Mouse (Mus musculus): Measurements from ENCODE around the gene Ccdc155.

Gene Ccdc155

DNA sequence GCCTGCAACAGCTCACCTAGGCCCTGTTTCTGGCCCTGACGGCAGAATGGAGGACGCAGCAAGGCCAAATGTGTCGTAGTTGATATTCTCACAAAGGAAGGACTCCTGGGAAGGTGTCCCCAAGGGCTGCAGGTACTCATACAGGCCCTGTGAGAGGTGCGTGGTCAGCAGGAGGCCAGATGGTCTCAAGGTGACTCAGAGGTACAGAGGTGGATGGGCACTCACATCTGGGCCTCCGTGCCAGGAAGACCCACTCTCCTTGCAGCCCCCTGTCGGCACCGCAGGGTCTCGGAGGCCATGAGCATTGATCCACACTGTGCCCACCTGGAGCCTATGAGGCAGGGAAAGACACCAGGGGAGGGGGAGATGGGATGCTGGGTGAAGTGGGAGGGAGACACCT, 59.2 kb downstream of the Ccdc155 start:
- no peak for DNase-seq (ENCODE audit: low read depth, low spot score)

DNA sequence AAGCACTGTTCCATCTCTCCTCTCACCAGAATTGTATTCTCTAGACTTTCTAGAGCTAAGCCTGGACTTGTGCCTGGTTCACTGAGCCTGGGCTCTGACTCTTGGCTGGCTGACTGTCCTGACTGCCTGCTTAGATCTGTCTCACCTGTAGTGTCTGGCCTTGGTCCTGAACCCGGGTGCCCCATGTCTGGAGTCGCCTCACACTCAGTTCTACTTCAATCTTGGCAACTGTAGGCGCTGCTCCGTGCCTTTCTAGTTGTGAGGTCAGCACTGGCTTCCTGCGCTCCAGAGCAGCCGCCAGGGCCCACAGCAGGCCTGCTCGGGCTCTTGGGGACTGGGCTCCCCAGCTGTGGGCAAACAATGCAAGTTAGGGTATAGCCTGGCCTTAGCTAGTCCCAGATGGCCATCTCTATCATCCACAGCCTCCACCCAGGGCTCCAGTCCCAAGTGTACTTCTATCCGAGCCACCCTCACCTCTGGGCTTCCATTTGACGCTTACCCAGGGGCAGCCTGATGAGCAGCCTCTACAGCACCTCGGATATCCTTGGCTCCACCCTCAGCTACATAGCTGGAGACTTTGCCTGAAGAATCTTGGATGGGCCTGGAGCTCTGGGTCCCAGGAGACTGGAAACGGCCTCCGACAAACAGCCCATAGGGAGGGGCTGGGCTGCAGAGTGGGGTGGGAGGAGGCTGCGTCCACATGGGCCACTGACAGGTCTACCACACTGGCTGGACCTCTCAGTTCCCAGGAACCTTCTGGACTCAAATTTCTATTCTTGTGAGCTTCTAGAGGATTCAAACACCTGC, 60.1 kb downstream of the Ccdc155 start:
- DNase-seq (ENCODE audit: low read depth, low spot score), result no peak

GRCm38 (mm10) chr7:45141914-45142313, 62.8 kb downstream of the Ccdc155 start:
- no peak for DNase-seq (ENCODE audit: low read depth, low spot score)

GRCm38 (mm10) chr7:45141319-45141718, 63.4 kb downstream of the Ccdc155 start:
- DNase-seq (ENCODE audit: low read depth, low spot score), result no peak

GRCm38 (mm10) chr7:45139904-45140723, 64.6 kb downstream of the Ccdc155 start:
- DNase-seq (ENCODE audit: low read depth, low spot score), result no peak

DNA sequence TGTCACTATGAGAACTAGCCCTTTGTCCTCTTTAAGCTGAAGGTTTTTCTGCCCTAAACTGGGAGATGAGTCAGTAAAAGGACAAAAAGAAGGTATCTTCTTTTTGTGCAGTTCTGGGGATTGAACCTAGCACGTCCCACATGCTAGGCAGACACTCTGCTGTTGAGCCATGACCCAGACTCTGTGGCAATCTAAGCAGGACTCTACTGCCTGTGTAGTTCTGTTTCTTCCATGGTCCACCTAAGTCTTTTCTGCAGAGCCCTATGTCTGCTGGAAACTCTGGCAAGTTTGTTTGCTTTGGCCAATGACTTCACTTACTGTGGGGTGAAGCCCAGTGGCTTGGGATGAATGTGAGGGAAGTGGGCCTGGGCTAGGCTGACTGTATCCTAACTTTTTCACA, 66.3 kb downstream of the Ccdc155 start:
- no peak for DNase-seq (ENCODE audit: low read depth, low spot score)

DNA sequence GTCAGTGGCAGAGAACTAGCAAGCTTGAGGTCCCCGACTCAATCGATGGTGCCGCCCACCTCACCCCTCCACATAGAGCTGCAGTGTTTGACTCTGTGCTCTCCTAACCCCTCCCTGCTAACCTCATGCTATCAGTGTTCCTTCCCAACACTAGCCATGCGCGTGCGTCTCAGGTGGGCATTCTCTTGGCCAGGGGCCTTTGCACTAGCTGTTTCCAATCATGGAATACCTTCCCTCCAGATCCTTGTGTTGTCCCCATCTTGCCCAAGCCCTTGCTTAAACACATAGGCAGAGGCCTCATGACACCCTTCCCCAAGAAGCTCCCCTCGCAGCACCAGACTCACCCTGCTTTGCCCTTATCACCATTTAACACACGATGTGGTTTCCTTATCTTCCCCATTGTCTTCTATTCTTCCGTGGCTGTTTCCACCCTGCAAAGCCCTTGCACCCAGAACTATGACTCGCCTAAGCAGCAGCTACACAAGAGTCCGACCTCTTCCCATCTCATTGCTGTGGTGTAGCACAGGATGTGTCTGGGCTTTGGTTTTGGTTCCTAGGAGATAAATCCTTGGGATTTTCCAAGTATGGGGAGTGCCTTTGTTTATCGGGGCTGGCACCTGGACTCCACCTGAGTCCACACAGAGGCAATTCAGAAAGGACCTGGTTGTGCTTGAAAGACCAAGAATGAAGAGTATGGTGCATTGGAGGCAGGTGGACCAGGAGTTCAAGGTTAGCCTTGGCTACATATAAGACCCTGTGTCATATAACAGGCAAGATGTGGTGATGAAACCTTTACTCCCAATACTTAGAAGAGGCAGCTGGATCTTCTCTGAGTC, 67.3 kb downstream of the Ccdc155 start:
- no peak for DNase-seq (ENCODE audit: low read depth, low spot score)

DNA sequence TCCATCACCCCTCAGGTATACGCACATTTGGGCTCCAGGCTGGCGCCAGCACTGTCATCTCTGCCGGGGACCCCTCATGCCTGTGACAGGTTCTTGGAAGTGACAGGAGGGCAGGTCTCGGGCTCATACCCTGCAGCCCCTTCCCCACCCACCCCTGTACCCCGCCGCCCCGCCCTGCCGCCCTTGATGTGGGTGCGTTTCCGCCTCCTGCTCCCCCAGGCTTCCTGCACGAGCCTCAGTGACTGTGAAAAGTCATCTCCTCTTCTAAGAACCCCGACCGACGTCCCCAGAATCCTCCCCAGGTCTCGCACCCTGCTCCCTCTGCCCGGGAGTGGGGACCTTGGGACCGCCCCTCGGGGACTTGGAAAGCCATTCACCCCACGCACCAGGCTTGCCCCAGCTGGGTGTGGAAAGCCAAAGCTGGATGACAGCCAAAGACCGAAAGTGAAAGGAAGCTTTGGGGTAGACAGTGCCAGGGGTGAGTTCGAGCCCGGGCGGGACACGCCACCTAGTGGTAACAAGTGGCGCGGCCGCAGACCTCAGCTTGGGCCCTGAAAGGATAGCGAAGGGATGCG, 68.6 kb downstream of the Ccdc155 start, which contains the start of the genes Gm45713 and Flt3l:
Gm45713 (minus strand) TSS at position 239 of the 575 bp plus-strand sequence.
Flt3l (minus strand) TSS at position 440 of the 575 bp plus-strand sequence.
- DNase-seq (ENCODE audit: low read depth, low spot score), result no peak

GRCm38 (mm10) chr7:45135370-45135769, 69.3 kb downstream of the Ccdc155 start:
- DNase-seq (ENCODE audit: low read depth, low spot score), result no peak

- no peak for DNase-seq (ENCODE audit: low read depth, low spot score)
Observed at GRCm38 (mm10) chr7:45134544-45135026, 70.1 kb downstream of the Ccdc155 start.

Measured in brain, embryonic 18.5 days (tissue).